Mouse (Mus musculus): ENCODE data around the gene Stag1.

Stag1 gene

GRCm38 (mm10) chr9:100597546-100597945 is at the start of gene Stag1:
Gene Stag1, plus strand, starts transcription at chr9:100597798.
- no peak for DNase-seq (ENCODE audit: low read depth, low spot score)

- DNase-seq (ENCODE audit: low read depth, low spot score): peak; percentile 37
Measured at GRCm38 (mm10) chr9:100548313-100548712, 49.3 kb upstream of the Stag1 start.

- DNase-seq (ENCODE audit: low read depth, low spot score): no peak
Measured at GRCm38 (mm10) chr9:100555686-100556085, 41.9 kb upstream of the Stag1 start.

GRCm38 (mm10) chr9:100558023-100558573 is 39.5 kb upstream of the Stag1 start:
- DNase-seq (ENCODE audit: low read depth, low spot score): no peak

- no peak for DNase-seq (ENCODE audit: low read depth, low spot score)
Measured at GRCm38 (mm10) chr9:100558991-100559390, 38.6 kb upstream of the Stag1 start.

- DNase-seq (ENCODE audit: low read depth, low spot score): no peak
Measured at GRCm38 (mm10) chr9:100560251-100560890, 37.2 kb upstream of the Stag1 start.

- peak; percentile 43 for DNase-seq (ENCODE audit: low read depth, low spot score)
Measured at GRCm38 (mm10) chr9:100569798-100570625, 27.6 kb upstream of the Stag1 start.

GRCm38 (mm10) chr9:100570626-100571233 is 26.9 kb upstream of the Stag1 start, which contains the start of gene Slc35g2:
Gene Slc35g2, minus strand, starts transcription at chr9:100571090.
- peak; percentile 75 for DNase-seq (ENCODE audit: low read depth, low spot score)

GRCm38 (mm10) chr9:100571511-100571910 is 26.1 kb upstream of the Stag1 start:
- DNase-seq (ENCODE audit: low read depth, low spot score): no peak

- DNase-seq (ENCODE audit: low read depth, low spot score): no peak
Measured at GRCm38 (mm10) chr9:100573300-100573699, 24.3 kb upstream of the Stag1 start.

- DNase-seq (ENCODE audit: low read depth, low spot score): no peak
Measured at GRCm38 (mm10) chr9:100573942-100574341, 23.7 kb upstream of the Stag1 start.

- DNase-seq (ENCODE audit: low read depth, low spot score): no peak
Measured at GRCm38 (mm10) chr9:100580196-100580740, 17.3 kb upstream of the Stag1 start.

- peak; percentile 62 for DNase-seq (ENCODE audit: low read depth, low spot score)
Measured at GRCm38 (mm10) chr9:100581543-100582492, 15.8 kb upstream of the Stag1 start.

- DNase-seq (ENCODE audit: low read depth, low spot score): no peak
Measured at GRCm38 (mm10) chr9:100582883-100583575, 14.6 kb upstream of the Stag1 start.

- no peak for DNase-seq (ENCODE audit: low read depth, low spot score)
Measured at GRCm38 (mm10) chr9:100584031-100584430, 13.6 kb upstream of the Stag1 start.

GRCm38 (mm10) chr9:100590462-100590861 is 7.1 kb upstream of the Stag1 start:
- no peak for DNase-seq (ENCODE audit: low read depth, low spot score)

- no peak for DNase-seq (ENCODE audit: low read depth, low spot score)
Measured at GRCm38 (mm10) chr9:100596317-100596716, 1.3 kb upstream of the Stag1 start.

GRCm38 (mm10) chr9:100599761-100600328 is 2.2 kb downstream of the Stag1 start:
- peak; percentile 67 for DNase-seq (ENCODE audit: low read depth, low spot score)

GRCm38 (mm10) chr9:100602130-100602529 is 4.5 kb downstream of the Stag1 start:
- no peak for DNase-seq (ENCODE audit: low read depth, low spot score)

GRCm38 (mm10) chr9:100603156-100603555 is 5.6 kb downstream of the Stag1 start:
- DNase-seq (ENCODE audit: low read depth, low spot score): no peak

Measured in mesoderm, embryonic 11.5 days (tissue).